Mouse (Mus musculus): ENCODE results near the gene Tes. TPM values are rescaled to one million over a fixed set of nuclear protein-coding genes. Genes with fewer than 3 reads are reported as not detected.

Gene Tes
- polyA plus RNA-seq, 1 experiment, result 104 TPM

DNA sequence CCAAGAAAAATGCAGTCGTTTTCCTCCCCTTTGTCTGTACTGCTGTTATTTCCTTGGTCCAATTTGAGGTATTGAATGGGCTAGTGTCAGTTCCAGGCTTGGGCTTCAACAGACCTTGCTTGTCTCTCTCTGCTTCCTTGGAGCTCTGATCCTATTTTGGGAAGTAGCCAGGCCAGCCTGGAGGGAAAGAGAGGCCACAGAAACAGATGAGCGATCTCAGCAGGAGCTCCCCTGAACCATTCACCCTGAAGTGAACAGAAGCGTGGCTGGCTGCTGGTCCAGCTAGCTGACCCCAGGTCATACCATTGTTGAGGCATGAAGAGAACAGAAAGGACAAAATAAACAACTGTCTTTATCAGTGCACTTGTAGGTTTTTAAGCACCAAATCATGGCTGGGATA lies 12.8 kb downstream of the Tes start:
- DNase-seq (ENCODE audit: low spot score), result no peak

DNA sequence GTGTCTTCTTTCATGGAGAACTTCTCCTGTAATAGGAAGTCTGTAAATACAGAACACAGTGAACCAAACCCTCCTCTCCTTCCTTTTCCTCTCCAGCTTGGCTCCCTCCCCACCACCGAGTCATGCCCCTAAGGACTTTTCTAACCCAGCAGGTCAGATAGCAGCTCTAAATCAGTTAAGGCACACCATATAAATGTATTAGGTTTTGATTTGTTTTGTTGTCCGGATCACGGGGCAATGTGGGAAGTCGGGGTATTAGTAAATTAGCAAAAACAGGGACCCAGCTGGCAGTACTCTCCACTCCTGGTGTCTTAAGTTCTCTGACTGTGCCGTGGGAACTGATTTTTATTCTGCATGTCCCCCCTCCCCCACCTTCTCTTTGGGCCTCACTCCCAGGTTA lies 14.4 kb downstream of the Tes start:
- no peak for DNase-seq (ENCODE audit: low spot score)

DNA sequence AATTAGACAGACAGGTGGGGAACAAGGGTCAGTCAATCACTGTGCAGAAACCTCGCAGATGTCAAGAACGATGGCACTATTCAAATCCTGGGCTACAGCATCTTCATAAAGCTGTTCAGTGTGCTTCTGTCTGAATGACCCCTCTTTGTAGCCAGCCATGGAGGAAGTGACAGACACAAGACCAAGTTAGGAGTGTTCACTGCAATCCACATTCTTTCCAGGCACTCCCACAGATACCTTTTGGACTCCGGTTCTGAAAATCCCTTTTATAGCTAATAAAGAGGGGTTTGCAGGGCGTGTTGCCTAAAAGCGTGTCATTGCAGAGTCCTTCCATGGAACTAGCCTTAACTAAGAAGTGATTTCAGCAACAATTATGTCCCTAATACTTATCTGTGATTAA lies 14.9 kb downstream of the Tes start:
- DNase-seq (ENCODE audit: low spot score), result no peak

DNA sequence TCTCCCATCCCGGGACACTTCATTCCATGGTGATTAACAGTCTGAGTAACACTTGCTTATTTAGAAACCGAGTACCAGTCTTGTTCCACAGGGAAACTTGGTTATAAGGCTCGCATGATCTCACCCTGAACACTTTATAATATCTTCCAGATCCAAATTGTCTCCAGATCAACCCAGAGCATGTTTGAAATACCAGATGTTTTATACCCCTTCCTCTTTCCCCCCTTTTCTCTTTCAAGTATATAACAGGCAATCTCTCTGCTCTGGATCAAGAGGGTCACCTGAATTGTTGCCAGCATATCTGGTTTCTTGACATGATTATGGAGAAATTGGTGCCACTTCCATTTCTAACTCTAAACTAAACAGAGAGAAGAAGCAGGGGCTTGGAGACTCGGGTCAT lies 17.3 kb downstream of the Tes start:
- no peak for DNase-seq (ENCODE audit: low spot score)

DNA sequence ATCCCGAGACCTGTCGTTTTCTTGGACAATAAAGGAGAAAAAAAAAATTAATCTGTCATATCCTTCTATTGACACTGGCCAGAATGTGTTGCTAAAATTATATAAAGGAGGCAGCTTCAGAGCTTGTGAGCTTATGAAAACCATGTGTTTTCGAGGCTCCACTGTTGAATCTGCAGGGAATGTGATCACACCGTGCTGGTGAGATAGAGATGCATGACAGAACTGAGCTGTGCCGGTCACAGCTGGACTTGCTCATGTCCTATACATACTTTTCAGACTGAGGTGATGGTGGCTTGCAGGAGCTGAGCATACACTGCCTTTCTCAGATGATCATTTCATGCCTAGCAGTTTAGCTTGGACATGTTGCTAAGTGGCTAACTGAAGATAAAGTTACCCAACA lies 17.9 kb downstream of the Tes start:
- no peak for DNase-seq (ENCODE audit: low spot score)

DNA sequence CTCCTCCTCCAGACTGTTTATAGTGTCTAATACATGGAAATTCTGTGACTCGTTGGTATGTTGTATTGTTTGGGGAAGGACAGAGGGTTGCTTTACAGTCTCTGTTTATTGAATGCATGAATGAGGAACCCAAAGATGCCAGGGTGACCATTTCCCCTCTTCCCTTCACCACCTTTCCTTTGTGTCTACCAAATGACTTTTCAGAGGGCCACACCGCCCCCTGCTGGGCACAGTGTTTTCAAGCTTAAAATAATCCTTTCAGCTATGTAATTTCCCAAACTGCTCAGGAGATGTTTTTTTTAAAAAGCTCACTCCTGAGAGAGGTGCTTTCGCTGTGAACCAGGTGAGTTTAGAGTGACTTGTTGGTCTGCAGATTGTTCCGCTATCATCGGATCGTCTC lies 22.5 kb downstream of the Tes start:
- peak; percentile 64 for DNase-seq (ENCODE audit: low spot score)

DNA sequence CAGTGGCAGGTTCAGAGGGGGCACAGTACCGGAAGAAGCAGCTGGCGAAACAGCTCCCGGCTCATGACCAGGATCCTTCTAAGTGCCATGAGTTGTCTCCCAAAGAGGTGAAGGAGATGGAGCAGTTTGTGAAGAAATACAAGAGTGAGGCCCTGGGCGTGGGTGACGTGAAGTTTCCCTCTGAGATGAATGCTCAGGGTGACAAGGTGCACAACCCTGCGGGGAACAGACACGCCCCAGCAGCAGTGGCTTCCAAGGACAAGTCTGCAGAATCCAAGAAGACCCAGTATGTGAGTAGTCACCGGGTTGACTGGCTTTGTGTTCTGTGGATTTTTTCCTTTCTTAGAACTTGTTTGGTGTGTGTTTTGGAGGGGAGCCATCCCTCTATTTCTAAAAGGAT lies 32.4 kb downstream of the Tes start:
- DNase-seq (ENCODE audit: low spot score), result no peak

DNA sequence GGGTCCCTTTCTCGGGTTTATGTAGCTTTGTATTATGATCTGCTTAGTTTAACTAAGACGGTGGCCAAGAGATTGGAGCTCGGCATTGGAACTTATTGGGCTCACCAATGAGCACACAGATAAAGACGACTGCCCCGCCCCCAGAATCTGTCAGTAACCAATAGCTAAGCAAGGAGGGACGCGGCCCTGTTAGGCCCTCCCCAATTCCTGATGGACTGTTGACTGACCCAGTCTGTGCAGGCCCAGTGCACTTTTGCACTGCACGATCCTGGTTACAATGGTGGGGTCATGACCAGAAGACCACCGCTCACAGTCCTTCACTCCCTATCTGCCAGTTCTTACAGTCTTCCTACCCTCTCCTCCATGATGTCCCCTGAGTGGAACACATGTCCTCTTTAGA lies 33.6 kb downstream of the Tes start:
- DNase-seq (ENCODE audit: low spot score), result no peak

DNA sequence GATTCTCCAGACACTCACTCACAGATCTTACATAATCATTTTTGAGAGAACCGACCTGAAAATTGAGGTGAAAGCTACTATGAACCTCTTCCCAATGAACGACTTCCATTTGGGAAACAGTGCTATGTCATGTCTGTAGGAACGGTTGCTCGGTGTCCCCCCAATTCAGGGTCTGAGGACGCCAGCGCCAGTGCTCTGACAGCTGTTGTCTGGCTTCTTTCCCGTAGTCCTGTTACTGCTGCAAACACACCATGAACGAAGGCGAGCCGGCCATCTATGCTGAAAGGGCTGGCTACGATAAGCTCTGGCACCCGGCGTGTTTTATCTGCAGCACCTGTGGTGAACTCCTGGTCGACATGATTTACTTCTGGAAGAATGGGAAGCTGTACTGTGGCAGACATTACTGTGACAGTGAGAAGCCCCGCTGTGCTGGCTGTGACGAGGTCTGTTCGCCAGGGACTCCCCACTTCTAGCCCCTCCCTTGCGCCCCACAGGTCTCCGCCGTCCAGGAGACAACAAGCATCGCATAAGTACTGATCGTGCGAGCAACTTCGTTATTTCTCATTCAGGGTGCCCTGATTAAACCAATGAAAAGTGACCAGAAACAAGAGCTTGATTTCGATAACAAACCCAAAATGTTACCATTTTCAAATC lies 34.7 kb downstream of the Tes start:
- DNase-seq (ENCODE audit: low spot score), result no peak

DNA sequence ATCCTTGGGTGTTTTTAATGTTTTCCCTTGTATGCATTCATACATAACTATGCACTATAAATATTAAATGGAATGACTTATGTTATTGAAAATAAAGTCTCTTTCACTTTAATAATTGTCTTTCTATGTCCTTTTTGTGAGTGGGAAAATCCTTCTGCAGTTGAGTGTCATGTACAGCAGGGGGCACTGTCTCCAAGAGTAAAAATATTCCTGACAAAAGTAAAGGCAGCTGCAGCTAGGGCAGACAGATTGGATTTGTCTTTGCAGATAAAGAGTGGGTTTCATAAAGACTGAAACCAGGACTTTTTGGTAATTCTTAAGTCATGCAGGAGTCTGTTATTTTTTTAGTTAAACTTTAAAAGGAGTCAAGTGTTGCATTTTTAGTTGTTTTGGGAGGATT lies 40.8 kb downstream of the Tes start:
- DNase-seq (ENCODE audit: low spot score), result no peak

DNA sequence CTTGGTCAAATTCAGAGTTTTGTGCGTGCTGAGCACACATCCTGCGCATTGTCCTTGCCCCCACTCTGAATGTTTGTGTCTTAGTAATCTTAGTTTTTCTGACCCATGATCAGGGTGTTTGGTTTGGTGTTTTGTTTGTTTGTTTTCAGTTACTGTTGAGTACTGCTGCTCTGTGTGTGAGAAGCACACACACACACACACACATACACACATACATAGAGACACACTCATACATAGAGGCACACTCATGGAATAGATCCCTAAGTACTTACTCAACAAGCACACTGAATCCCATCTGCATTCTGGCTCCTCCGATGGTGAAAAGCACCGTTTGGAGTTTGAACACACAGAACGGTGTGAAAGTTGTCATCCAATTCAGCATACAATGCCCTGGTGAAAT lies 41.5 kb downstream of the Tes start:
- no peak for DNase-seq (ENCODE audit: low spot score)

DNA sequence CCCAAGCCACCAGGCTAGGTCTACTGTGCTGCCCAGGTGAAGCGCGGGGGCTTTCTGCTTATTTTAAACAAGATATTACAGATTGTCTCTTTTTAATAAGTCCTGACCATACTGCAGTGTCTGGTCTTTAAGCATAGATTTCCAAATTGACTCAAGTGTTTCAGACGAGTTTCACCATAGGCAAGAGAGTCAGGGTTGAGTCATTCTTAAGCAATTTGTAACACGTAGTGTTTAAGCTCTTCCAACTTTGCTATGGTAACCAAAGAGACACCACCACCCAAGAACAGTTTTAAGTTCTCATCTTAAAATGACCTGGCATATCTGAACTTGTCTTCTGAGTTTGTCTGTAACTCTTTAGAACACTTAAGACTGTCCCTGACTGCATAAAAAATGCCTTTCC lies 44.3 kb downstream of the Tes start:
- DNase-seq (ENCODE audit: low spot score), result no peak

DNA sequence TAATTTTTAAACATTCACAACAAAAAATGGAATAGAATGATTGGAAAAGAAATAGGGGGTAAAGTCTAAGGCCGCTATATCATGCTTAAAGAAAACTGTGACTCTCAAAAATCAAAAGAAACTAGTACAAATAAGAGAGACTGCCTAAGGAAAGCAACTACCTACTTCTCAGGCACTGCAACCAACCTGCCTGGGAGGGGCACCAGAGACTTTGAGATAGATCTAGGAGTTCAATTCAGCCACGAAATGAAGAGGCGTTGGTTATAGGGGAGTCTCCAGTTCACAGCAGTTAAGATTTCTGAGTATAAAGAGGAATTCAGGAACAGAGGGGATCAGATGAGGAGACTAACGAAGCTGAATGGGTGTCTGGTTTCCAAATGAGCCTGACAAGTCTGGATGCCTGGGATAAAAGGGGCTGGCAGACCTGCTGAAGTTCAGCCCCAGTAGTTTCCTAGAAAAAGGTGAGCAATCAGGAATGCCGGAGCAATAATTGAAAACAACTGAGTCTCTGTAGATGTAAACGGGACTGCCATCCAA lies 45.7 kb downstream of the Tes start:
- no peak for DNase-seq (ENCODE audit: low spot score)

DNA sequence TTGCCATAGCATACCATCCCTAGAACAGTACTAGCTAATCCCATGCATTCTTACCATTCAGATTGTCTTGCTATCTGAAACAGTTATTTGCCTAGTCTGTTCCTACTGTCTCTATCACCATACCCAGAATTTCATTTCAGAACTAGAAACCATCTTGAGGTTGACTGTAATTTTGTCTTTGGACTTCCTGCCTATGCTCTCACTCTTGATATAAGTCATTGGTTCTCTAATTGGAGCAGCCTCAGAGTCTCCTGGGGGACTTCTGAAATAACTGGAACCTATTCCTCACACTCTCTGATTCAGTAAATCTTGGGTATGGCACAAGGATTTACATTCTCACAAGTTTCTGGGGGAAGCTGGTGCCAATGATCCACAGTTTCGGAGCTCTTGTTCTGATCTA lies 47.1 kb downstream of the Tes start:
- DNase-seq (ENCODE audit: low spot score), result no peak

DNA sequence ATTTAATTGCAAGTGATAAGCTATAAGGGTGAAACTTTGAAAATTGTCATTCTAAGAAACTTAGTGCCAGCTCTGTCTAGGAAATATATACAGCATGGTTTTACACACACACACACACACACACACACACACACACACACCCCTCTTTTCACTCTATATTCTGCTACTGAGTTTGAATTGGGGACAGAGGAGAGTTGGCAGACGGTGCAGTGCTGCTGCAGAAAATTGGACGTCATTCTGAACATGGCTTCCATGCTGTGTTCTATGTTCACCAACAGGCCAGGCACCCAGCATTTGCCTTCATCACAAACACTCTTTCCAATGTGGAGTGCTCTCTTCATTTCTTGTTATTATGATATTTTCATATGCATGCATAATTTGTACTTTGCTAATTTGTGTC lies 48.0 kb downstream of the Tes start:
- no peak for DNase-seq (ENCODE audit: low spot score)

DNA sequence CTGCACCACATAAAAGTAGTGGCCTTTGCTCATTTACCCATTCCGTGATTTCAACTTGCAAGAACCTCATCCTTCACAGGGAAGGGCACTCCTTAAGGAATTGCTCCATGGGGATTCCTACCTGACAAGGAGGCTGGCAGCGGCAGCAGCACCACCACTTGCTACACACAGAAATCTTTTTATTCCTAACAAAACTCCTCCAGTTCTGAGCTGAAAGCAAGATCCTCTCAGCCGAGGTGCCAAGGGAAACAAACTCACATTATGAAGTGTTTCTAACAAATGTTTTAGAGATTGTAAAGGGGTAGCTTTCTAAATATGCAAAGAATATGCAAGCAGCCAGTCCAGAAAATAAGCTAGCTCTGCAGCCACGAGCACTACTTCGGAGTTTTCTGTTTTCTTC lies 49.6 kb downstream of the Tes start:
- DNase-seq (ENCODE audit: low spot score), result no peak

DNA sequence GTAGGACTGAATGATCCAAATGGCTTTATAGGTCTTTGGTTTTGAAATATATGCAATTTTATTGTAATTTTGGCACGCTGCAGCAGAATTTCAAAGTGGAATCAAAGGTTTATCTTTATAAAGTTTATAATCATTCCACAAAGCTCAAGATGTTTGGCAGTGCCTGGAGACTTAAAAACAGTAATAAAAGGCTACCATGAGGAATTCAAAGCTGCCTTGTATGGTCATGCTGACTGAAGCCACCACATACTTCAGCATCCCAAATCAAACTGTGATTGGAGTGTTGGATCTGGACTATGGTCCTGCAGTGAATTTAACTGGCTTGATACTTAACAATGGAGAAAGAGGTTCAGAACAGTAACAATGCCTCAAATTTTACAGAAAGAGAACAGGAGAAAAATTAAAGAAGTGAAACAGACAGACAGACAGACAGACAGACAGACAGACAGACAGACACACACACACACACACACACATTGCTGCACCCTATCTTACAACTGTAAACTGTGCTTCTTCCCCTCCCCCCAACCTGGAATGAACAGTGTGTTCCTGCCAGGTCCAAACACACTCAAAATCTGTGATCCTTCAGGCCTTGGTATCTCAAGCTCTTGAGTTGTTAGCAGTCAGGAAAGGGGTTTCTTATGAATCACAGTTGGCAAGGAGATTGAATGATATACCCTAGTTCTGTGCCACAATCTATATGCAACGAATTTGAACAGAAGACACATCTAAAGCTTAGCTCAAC lies 50.3 kb downstream of the Tes start:
- DNase-seq (ENCODE audit: low spot score), result no peak

DNA sequence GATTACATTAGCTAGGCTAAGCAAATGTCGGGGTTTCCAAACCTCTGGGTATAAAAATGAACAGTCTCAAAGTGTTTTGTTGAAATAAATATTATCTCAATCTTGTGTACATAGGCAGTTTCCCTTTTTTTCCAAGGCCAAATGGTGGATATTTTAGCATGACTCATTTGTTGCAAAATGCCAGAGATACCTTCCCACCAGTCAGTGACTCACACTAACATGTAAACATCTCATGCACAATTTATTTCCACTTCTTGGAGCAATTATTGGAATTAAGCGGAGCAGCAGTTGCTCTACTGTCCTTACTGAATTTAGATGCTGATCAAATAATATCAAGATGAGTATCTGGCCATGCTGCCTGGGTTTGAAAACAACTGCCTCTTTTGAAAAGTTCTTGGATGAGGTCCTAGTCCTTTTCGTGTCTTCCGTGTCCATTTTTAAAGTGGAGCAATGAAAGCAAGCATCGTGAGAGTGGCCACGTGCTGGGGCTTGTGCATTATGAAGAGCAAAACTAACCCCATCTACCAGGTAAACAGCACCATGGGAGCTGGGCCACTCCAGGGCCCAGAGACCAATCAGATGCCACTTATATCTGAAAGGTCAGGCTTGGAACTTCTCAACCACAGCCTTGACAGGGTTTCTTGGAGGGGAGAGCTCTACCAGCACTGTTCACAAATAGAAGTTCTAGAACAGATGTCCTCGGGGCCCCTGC lies 54.7 kb downstream of the Tes start:
- no peak for DNase-seq (ENCODE audit: low spot score)

DNA sequence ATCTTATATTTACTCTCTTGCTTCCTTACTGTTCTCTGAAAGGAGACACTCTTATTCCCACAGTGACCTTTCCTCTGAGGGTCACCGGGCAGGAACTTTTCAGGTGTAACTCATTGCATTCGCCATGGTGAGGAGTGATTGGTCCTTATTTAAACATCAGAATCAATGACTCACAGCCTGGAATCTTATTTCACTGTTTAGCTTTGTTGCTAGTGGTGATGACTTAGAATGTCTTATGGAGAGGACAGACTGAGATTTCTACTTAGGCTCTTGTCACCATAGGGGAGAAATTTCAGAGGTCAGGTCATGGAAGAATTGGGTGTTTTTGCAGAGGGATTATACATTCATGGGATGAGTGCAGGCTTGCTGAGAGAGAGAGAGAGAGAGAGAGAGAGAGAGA lies 75.1 kb downstream of the Tes start:
- no peak for DNase-seq (ENCODE audit: low spot score)

DNA sequence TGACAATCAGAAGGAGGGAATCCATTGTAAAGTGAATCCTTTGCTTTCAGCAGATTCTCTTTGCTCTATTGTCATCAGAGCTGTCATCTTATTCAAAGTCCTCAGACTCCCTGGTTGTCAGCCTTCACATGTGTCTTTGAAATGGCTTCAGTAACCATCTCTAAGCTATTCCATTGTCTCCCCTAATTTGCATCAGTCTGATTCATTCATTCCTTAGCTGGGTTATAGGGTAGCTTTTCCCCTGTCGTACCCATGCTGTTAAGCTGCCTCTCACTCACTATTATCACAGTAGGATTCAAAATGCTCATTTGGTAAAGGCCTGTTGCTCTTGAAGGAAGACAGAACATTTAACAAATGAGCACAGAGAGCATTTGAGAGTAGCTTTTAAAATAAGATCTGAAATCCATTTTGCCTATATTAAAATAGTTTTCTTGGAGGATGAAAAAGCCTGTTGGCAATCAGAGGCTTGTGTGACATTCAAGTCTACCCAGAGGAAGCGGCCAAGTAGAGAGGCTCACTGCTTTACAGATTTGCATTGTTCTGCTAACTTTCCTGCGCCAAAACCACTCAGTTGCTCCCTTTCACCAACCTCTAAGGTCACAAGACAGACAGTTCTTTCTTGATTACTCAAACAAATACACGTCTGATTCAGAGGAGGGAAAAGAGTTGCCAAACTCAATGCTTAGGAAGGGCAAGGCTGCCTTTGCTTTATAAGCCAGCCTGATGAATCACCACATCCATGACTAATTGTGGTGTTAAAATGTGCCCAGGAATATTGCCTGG lies 77.8 kb downstream of the Tes start:
- no peak for DNase-seq (ENCODE audit: low spot score)

DNA sequence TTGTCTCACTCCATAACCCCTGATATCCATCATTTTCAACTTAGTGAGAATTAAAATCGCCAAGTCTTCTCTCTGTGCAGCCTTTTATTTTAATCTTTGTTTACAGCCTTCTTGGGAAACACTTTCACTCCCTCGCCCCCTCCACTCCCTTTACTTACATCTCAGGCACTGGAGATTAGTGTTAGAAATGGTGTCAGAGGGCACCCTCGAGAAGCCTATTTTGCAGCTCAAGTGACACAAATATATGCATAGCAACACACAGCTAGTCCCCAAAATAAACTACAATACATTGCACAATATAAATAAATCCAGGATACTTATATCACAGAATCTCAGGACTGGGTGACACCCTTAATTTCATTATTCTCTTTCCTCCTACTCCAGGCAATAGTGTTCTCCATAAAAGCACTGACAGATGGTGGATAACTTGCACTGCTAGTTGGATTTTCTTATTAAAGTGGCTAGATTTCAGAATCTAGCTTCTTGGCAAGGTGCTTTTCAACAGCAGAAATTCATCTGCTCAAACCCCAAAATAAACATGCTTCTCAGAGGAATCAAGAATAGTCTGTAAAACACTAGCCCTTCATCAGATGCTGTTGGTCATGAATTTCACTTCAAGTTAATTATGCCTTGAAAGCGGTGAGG lies 86.2 kb downstream of the Tes start:
- no peak for DNase-seq (ENCODE audit: low spot score)

DNA sequence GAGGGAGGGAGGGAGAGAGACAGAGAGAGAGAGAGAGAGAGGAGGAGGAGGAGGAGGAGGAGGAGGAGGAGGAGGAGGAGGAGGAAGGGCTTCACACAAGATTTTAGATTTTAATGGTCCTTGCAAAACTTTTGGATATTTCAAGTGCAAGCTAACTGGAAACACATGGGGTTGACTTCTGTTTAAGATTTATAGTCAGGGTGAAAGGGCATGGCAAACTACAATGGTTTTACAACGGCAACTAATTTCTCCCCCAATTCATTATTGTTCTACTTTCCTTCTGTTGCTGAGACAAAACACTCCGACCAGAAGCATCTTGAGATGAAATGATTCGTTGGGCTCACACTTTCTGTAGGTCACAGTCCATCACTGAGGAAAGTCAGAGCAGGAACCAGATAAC lies 87.6 kb downstream of the Tes start:
- no peak for DNase-seq (ENCODE audit: low spot score)

Measured in urinary bladder, adult 2 months (tissue).